Mouse (Mus musculus) MEL (cell line): ENCODE results near the gene Acvrl1.

Experiments used
- CTCF ChIP-seq, 3 experiments: IDR thresholded peaks in 2 of 3; conservative IDR thresholded peaks in 1 of 3; 2 replicates each; pipeline ENCODE4 v1.5.1; 2011 to 2012; ENCODE audit warnings: low read length in 3 of 3, low read depth in 2 of 3, mild to moderate bottlenecking in 2 of 3, improper control_type of control experiment in 1 of 3, inconsistent platforms in 1 of 3, mixed read lengths in 1 of 3, moderate library complexity in 1 of 3; ENCODE audit not compliant: control insufficient read depth in 1 of 3, insufficient read depth in 1 of 3, poor library complexity in 1 of 3, severe bottlenecking in 1 of 3
- GATA1 ChIP-seq: IDR thresholded peaks from 2 replicates; pipeline ENCODE4 v1.6.1; 2011; ENCODE audit warnings: low read depth, low read length, improper control_type of control experiment

DNA sequence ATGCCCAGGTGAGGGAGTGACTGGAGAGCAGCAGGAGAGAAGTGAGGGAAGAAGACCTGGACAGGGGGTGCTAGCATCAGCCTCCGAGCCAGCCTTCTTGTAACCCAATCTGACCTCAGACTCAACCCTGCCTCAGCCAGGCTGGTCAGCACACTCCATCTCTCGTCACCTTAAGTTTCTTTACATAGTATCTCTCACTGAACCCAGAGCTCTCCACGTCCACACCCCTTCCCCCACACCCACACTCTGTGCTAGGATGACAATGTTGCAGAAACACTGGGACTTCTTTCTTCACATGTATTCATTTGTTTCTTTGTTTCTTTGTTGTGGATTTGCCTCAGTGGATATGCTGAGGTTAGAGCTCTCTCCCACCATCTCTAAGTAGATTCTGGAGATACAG, 27.3 kb upstream of the Acvrl1 start:
- TF ChIP-seq CTCF (IDR thresholded peaks at IDR 0.05 in 2 of 3, conservative IDR thresholded peaks at IDR 0.05 in 1 of 3; ENCODE audit: control insufficient read depth in 1 of 3, insufficient read depth in 1 of 3, low read depth in 2 of 3, low read length in 3 of 3, poor library complexity in 1 of 3, severe bottlenecking in 1 of 3) (no peak), GATA1 (no peak)
